Mouse (Mus musculus) lung, adult 2 months (tissue): ENCODE measurements around the gene Arhgef12.

ENCODE experiments used
- CTCF ChIP-seq: fragments of 200-500 bp; IDR thresholded peaks from 2 replicates; pipeline ENCODE4 v1.5.1; 2011; ENCODE audit warnings: mild to moderate bottlenecking, low read length, control low read depth; ENCODE audit not compliant: insufficient read depth
- POLR2A ChIP-seq: fragments of 200-500 bp; IDR thresholded peaks from 2 replicates; pipeline ENCODE4 v1.6.1; 2011; ENCODE audit warnings: low read depth, mild to moderate bottlenecking, control low read depth, low read length, borderline replicate concordance; ENCODE audit errors: extremely low read depth

DNA sequence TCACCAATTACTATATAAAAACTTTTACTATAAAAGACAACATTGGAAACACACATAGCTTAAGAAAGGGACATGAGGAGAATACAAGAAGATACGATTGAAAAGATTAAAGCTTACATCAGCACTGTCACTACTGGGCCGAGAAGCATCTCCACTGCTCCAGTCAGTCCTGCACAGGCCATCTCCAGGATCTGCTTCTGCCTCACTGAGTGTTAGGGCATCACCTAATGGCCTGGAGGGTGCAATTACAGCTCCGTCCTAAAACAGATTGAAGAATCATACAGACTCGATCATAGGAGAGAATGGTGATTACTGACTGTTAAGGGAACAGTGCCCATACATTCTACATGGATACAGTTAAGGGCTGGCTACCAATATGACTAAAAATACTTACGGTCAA lies 91.3 kb downstream of the Arhgef12 start:
- TF ChIP-seq CTCF (peak; percentile 39; the same call in 1 of the 2 replicates), POLR2A (no peak)
